Mouse (Mus musculus): ENCODE data around the gene 4930539E08Rik.

GRCm38 (mm10) chr17:28915060-28915628 lies at the start of gene 4930539E08Rik:
- no peak for TF ChIP-seq CTCF (IDR thresholded peaks at IDR 0.05; ENCODE audit: control insufficient read depth, insufficient read depth, insufficient replicate concordance, low read depth, low read length)
- TF ChIP-seq POLR2A (IDR thresholded peaks at IDR 0.05; ENCODE audit: control insufficient read depth, low read depth, low read length), result no peak

All from testis, adult 2 months (tissue).